Mouse (Mus musculus): ENCODE measurements at regions not wholly inside any gene's neighbourhood (a gene's known extent, or its start where the extent isn't known, plus 50 kb on each side); places are given as distances from the start of the nearest gene placed in this dataset.

- TF ChIP-seq HCFC1 (IDR thresholded peaks at IDR 0.05; ENCODE audit: borderline replicate concordance, insufficient read depth, low read length) (no peak), ZC3H11A (IDR thresholded peaks at IDR 0.05; ENCODE audit: borderline replicate concordance, low read depth, low read length) (no peak)
Measured at GRCm38 (mm10) chr10:98790456-98790855, 123.8 kb upstream of the Atp2b1 start.
